Mouse (Mus musculus) heart, adult 11 months (tissue): ENCODE measurements at regions not wholly inside any gene's neighbourhood (a gene's known extent, or its start where the extent isn't known, plus 50 kb on each side); places are given as distances from the start of the nearest gene placed in this dataset.
A peak's percentile ranks its signal among the peaks of the same experiment; 100 is the strongest.

Source experiments
- DNase-seq: peaks from one replicate; pipeline ENCODE4 v3.0.0; 2022

GRCm38 (mm10) chr1:105900158-105900557 is 90.0 kb upstream of the Zcchc2 start:
- peak; percentile 27 for DNase-seq

GRCm38 (mm10) chr1:105900920-105901319 is 89.3 kb upstream of the Zcchc2 start:
- peak; percentile 35 for DNase-seq

GRCm38 (mm10) chr1:105903286-105904115 is 86.7 kb upstream of the Zcchc2 start:
- peak; percentile 71 for DNase-seq

GRCm38 (mm10) chr1:105904737-105905136 is 85.5 kb upstream of the Zcchc2 start:
- DNase-seq = peak; percentile 74

- DNase-seq = peak; percentile 94
Observed at GRCm38 (mm10) chr1:105905785-105906426, 84.3 kb upstream of the Zcchc2 start.

- peak; percentile 96 for DNase-seq
Observed at GRCm38 (mm10) chr1:105906427-105906798, 83.8 kb upstream of the Zcchc2 start.

- peak; percentile 90 for DNase-seq
Observed at GRCm38 (mm10) chr1:105908029-105908876, 82.0 kb upstream of the Zcchc2 start.

- DNase-seq = peak; percentile 31
Observed at GRCm38 (mm10) chr1:105909121-105909520, 81.1 kb upstream of the Zcchc2 start.

GRCm38 (mm10) chr1:105911714-105912113 is 78.5 kb upstream of the Zcchc2 start:
- DNase-seq = peak; percentile 18

- peak; percentile 43 for DNase-seq
Observed at GRCm38 (mm10) chr1:105921842-105922241, 68.4 kb upstream of the Zcchc2 start.

GRCm38 (mm10) chr1:105922586-105922985 is 67.6 kb upstream of the Zcchc2 start:
- DNase-seq = no peak

- peak; percentile 65 for DNase-seq
Observed at GRCm38 (mm10) chr1:105923001-105923400, 67.2 kb upstream of the Zcchc2 start.

GRCm38 (mm10) chr1:105925617-105926370 is 64.4 kb upstream of the Zcchc2 start:
- DNase-seq = peak; percentile 87

- peak; percentile 45 for DNase-seq
Observed at GRCm38 (mm10) chr1:105926871-105927270, 63.3 kb upstream of the Zcchc2 start.

GRCm38 (mm10) chr1:105930841-105931240 is 59.4 kb upstream of the Zcchc2 start:
- DNase-seq = peak; percentile 33

- peak; percentile 11 for DNase-seq
Observed at GRCm38 (mm10) chr1:105934171-105934570, 56.0 kb upstream of the Zcchc2 start.
